Mouse (Mus musculus) ES-E14 (cell line): Measurements from ENCODE around the gene Nceh1. TPM values are rescaled to one million over a fixed set of nuclear protein-coding genes. Genes with fewer than 3 reads are reported as not detected.

Experiments used
- DNase-seq: peaks from one replicate; pipeline ENCODE4 v3.0.0-alpha.2; 2013; ENCODE audit warnings: low read depth, low spot score
- H3K27ac ChIP-seq: 2 replicates; pipeline ENCODE4 v1.5.1; 2012; ENCODE audit warnings: low read depth, mild to moderate bottlenecking, low read length, moderate library complexity, mixed read lengths; ENCODE audit not compliant: poor library complexity, insufficient read depth, severe bottlenecking
- H3K36me3 ChIP-seq: 2 replicates; pipeline ENCODE4 v1.6.1; 2012; ENCODE audit warnings: mild to moderate bottlenecking, low read length, moderate library complexity, mixed read lengths; ENCODE audit not compliant: control insufficient read depth, poor library complexity, insufficient read depth, severe bottlenecking
- H3K4me1 ChIP-seq, 2 experiments: fragments of 150-350 bp in 1 of 2; sonication (generic) in 1 of 2; 2 replicates each; pipeline ENCODE4 v1.6.1; 2012; ENCODE audit warnings: low read length in 2 of 2, mild to moderate bottlenecking in 1 of 2, mixed read lengths in 1 of 2; ENCODE audit not compliant: control insufficient read depth in 2 of 2, insufficient read depth in 2 of 2, poor library complexity in 1 of 2
- H3K4me3 ChIP-seq, 2 experiments: fragments of 150-350 bp in 1 of 2; sonication (generic) in 1 of 2; 2 replicates each; pipeline ENCODE4 v1.5.1; 2012; ENCODE audit warnings: low read length in 2 of 2, low read depth in 1 of 2, mild to moderate bottlenecking in 1 of 2, mixed read lengths in 1 of 2; ENCODE audit not compliant: insufficient read depth in 1 of 2, poor library complexity in 1 of 2, severe bottlenecking in 1 of 2
- H3K9ac ChIP-seq: 2 replicates; pipeline ENCODE4 v1.6.1; 2012; ENCODE audit warnings: low read depth, mild to moderate bottlenecking, low read length, mixed read lengths; ENCODE audit not compliant: poor library complexity, insufficient read depth, severe bottlenecking
- H3K9me3 ChIP-seq: fragments of 150-350 bp; sonication (generic); 2 replicates; pipeline ENCODE4 v1.6.1; 2012; ENCODE audit warnings: low read depth, mild to moderate bottlenecking, low read length; ENCODE audit not compliant: control insufficient read depth, insufficient read depth
- CHD2 ChIP-seq: IDR thresholded peaks from 2 replicates; pipeline ENCODE4 v1.6.1; 2014; ENCODE audit warnings: mild to moderate bottlenecking, low read depth, low read length, inconsistent platforms
- HCFC1 ChIP-seq: IDR thresholded peaks from 2 replicates; pipeline ENCODE4 v1.6.1; 2012; ENCODE audit warnings: low read length, inconsistent platforms, borderline replicate concordance; ENCODE audit not compliant: insufficient read depth
- MAFK ChIP-seq: IDR thresholded peaks from 2 replicates; pipeline ENCODE4 v1.6.1; 2014; ENCODE audit warnings: mild to moderate bottlenecking, low read depth, low read length, inconsistent platforms; ENCODE audit not compliant: insufficient read depth
- ZC3H11A ChIP-seq: IDR thresholded peaks from 2 replicates; pipeline ENCODE4 v1.6.1; 2012; ENCODE audit warnings: low read depth, mild to moderate bottlenecking, inconsistent platforms, low read length, borderline replicate concordance
- ZNF384 ChIP-seq: IDR thresholded peaks from 2 replicates; pipeline ENCODE4 v1.6.1; 2012; ENCODE audit warnings: low read depth, low read length, inconsistent platforms
- in situ Hi-C, 2 experiments: fragments of 600-800 bp; cut with MboI; formaldehyde crosslinking; loops; one replicate each; pipeline ENCODE4 v1.15.1; 2025; ENCODE audit warnings: low sequenced_read_pairs in 2 of 2, inconsistent platforms in 1 of 2; ENCODE audit not compliant: unreplicated experiment in 2 of 2
- total RNA-seq: library from RNA; depleted of rRNA; stranded (reverse); fragments of 300-350 nt; gene quantifications from 2 replicates; pipeline ENCODE4 v1.2.3, GENCODE M21; 2012

The Nceh1 gene
- total RNA-seq, 1 experiment, result 17.3 TPM

DNA sequence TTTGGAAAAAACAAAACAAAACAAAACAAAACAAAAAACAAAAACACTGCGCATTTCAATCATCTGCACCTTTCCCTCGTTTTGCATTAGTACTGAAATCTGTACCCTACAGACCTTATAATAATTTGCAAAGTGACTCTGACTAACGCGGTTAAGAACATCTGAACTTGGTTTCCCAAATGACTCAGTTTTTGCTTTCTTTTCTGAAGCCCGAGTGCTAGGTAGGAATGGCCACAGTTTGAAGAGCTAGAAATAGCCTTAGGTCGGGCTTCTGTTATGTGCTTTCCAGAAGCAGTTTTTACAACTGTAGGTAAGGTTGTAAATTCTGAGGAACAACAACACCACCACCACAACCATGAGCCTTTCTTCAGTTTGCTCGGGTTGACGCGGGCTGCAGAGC, 59.1 kb downstream of the Nceh1 start:
- Histone ChIP-seq H3K36me3 (peaks cover 5% of the 10 kb centered on the region; the same call in 1 of the 2 replicates), H3K9ac (no peak overlapping the region), H3K27ac (no peak overlapping the region), H3K9me3 (no peaks in the 10 kb centered on the region), H3K4me3 (no peak overlapping the region), H3K4me1 (no peaks in the 10 kb centered on the region)
- TF ChIP-seq CHD2, result no peak
- no peak for DNase-seq
- in situ Hi-C loops, result no loop called here

DNA sequence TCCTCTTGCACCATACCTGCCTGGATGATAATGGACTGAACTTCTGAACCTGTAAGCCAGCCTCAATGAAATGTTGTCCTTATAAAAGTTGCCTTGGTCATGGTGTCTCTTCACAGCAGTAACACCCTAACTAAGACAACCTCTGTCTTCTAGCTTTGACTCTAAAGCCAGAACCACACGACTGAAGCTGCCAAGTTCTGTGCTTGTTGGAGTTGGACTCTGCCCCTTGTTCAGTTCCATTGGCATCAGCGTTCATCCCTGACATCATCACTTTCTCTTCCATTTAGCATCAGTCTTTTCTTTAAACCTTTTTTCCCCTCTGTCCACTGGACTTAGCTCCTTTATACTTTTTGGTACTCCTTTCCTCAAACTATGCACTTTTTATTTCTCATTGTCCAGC, 63.4 kb downstream of the Nceh1 start:
- Histone ChIP-seq H3K4me1 (no peaks in the 10 kb centered on the region), H3K4me3 (no peak overlapping the region), H3K27ac (no peak overlapping the region), H3K36me3 (peaks cover 4% of the 10 kb centered on the region; the same call in 1 of the 2 replicates), H3K9me3 (no peaks in the 10 kb centered on the region), H3K9ac (no peak overlapping the region)
- no peak for TF ChIP-seq CHD2
- no peak for DNase-seq
- in situ Hi-C loops, result no loop called here

DNA sequence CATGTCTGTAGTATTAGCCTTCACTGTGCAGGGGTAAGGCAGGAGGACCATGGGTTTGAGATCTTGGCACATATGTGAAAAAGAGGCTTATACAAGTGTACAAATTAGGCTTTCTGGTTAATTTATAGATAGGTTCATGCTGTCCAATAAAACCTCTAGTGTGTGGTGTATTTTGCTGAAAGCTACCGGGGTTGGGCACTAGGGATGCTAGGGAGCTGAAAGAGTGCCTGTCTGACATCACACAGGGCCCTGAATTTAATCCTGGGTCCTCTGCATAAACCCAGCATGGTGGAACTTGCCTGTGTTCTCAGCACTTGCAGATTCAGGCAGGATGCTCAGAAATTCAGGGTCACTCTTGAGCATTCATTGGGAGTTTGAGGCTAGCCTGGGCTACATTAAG, 65.0 kb downstream of the Nceh1 start:
- in situ Hi-C loops, result no loop called here

DNA sequence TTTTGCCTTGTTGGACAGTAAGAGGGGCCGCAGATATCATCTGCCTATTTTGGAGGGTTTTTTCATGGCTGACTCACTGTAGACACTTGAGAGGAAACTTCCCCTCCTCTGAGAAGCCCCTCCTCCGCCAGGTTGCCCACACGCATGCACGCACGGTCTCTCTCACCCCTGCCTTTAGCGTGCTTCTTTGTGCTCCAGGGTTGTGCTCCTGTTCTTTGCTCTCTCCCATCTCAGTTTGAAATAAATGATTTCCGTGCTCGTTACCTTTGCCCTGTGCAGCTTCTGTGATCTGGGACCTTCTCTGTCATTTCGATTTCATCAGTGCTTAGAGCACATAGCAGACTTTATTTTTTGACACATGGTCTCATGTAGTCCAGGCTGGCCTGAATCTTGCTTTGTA, 66.3 kb downstream of the Nceh1 start:
- no peak for DNase-seq
- Histone ChIP-seq H3K36me3 (no peaks in the 10 kb centered on the region), H3K27ac (no peak overlapping the region), H3K4me1 (no peaks in the 10 kb centered on the region), H3K9me3 (no peaks in the 10 kb centered on the region), H3K4me3 (no peak overlapping the region), H3K9ac (no peak overlapping the region)
- TF ChIP-seq ZNF384 (no peak), CHD2 (no peak), HCFC1 (no peak), MAFK (no peak), ZC3H11A (no peak)
- in situ Hi-C loops, result no loop called here

More for the DNA sequence above, 65.0 kb downstream of the Nceh1 start:
- Histone ChIP-seq H3K36me3 (no peaks in the 10 kb centered on the region), H3K9ac (no peak overlapping the region), H3K27ac (no peak overlapping the region), H3K4me3 (no peak overlapping the region), H3K9me3 (no peaks in the 10 kb centered on the region), H3K4me1 (no peaks in the 10 kb centered on the region)
- no peak for DNase-seq
- TF ChIP-seq MAFK (no peak), ZNF384 (no peak), CHD2 (no peak), ZC3H11A (no peak), HCFC1 (no peak)

DNA sequence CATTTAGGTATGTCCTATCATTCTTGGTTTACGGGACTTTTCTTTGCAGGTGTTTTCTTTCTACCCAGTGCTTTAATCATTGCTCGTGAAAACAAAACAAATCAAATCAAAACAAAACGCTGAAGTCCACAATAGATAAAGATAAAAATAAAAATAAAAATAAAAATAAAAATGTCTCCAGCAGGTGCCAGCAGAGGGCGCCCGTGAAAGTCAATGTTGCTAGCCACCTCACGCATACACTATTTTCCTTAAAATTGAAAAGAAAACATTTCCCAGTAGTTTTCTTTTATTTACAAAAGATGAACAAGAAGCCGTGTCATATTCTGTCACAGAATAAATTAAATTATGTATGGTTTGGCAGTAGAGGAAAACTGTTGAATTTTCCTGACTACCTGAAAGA, 68.2 kb downstream of the Nceh1 start:
- no peak for DNase-seq
- Histone ChIP-seq H3K36me3 (no peaks in the 10 kb centered on the region), H3K27ac (no peak overlapping the region), H3K4me3 (no peak overlapping the region), H3K4me1 (no peaks in the 10 kb centered on the region), H3K9me3 (no peaks in the 10 kb centered on the region), H3K9ac (no peak overlapping the region)
- TF ChIP-seq ZNF384 (no peak), HCFC1 (no peak), ZC3H11A (no peak), CHD2 (no peak)
- in situ Hi-C loops, result no loop called here
